Comparison of ENCODE assay signal across 29 mouse cellular contexts in the genomic region with DNA sequence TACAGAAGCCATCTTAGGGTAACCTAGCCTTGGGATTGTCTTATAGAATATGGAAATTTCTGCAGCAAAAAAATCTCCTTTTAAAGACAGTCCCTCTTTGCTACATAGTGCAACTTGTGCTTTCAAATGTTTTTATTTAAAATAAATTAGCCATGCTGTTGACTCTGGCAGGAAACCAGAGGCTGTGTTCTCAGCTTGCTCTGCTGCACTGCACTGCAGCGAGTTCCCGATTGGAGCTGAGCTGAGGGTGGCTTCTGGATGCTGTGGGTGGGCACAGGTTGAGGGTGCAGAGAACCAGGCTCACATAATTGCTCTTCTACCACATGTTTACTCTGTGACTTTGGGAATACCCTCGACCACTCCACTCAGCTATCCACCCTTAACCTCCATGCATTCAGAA.
DNase-seq lines count a peak whose midpoint lies in the region; ATAC-seq lines count a peak whose summit lies in the region.
"Had no signal": no experiment of that assay in that cellular context is flagged by ENCODE, and none has a peak within 500 bp of the region (broad histone marks: within the 10 kb centered on the region; RNA-seq: fewer than 3 reads in every experiment).

No protein-coding gene starts in this region.

- no peaks in the 10 kb centered on the region for H3K27me3 ChIP-seq in kidney, embryonic 16.5 days (ENCODE audit: insufficient read depth, low read length)
- H3K27me3 ChIP-seq: forebrain, embryonic 15.5 days; heart, embryonic 13.5 days; limb, embryonic 15.5 days; liver, embryonic 13.5 days; neural tube, embryonic 15.5 days had no signal

- ATAC-seq in kidney, embryonic 16.5 days (ENCODE audit: low FRiP score, low TSS enrichment): no peak
- ATAC-seq: CD4-positive, CD25-positive, alpha-beta regulatory T cell, adult 4 months; forebrain, embryonic 15.5 days; intestine, postnatal 0 days had no signal

- H3K9me3 ChIP-seq in kidney, embryonic 16.5 days (ENCODE audit: low read length): no peaks in the 10 kb centered on the region
- H3K9me3 ChIP-seq: forebrain, embryonic 10.5 days; forebrain, embryonic 15.5 days; heart, embryonic 13.5 days; limb, embryonic 10.5 days; limb, embryonic 15.5 days; liver, embryonic 13.5 days; neural tube, embryonic 15.5 days had no signal

- H3K4me1 ChIP-seq in kidney, embryonic 16.5 days (ENCODE audit: insufficient read depth, low read length): peaks cover 12% of the 10 kb centered on the region; the same call in 1 of the 2 replicates
- H3K4me1 ChIP-seq: forebrain, embryonic 15.5 days; limb, embryonic 10.5 days; limb, embryonic 15.5 days; liver, embryonic 13.5 days had no signal

- no peak for DNase-seq in kidney, adult 8-10 months
- DNase-seq in layer of hippocampus, adult 9-11 months: peak; percentile 53
- no peak for DNase-seq in layer of hippocampus, postnatal 25 days (ENCODE audit: extremely low spot score in 1 of 2, low spot score in 1 of 2)
- DNase-seq in brain, adult 2 months (ENCODE audit: low read depth, low spot score): peak; percentile 70
- peak; percentile 52 for DNase-seq in telencephalon, adult 2 months (ENCODE audit: low read depth, low spot score)
- DNase-seq in urinary bladder, postnatal 4 days (ENCODE audit: low spot score in 2 of 2): no peak
- DNase-seq: adrenal gland, postnatal 25 days; cerebellum, adult 18-20 months; cerebellum, postnatal 10 days; heart, postnatal 10 days; kidney, postnatal 36 days; liver, embryonic 13.5 days; lung, adult 18-20 months; lung, postnatal 14 days; midbrain, embryonic 14.5 days; right cerebral cortex, postnatal 4 days; thymus, adult 2 months; thymus, postnatal 36 days had no signal

- no peak overlapping the region for H3K4me2 ChIP-seq in kidney, embryonic 16.5 days (replicated peaks; ENCODE audit: low read depth, low read length)
- H3K4me2 ChIP-seq: forebrain, embryonic 15.5 days; heart, embryonic 13.5 days; hindbrain, embryonic 14.5 days; limb, embryonic 15.5 days; liver, embryonic 13.5 days; neural tube, embryonic 15.5 days had no signal

- H3K36me3 ChIP-seq in kidney, embryonic 16.5 days (ENCODE audit: insufficient read depth, low read length): no peaks in the 10 kb centered on the region
- H3K36me3 ChIP-seq: forebrain, embryonic 10.5 days; forebrain, embryonic 15.5 days; heart, embryonic 13.5 days; limb, embryonic 10.5 days; limb, embryonic 15.5 days; liver, embryonic 13.5 days; neural tube, embryonic 15.5 days had no signal

- no peak overlapping the region for H3K9ac ChIP-seq in kidney, embryonic 16.5 days (replicated peaks; ENCODE audit: low read length)
- H3K9ac ChIP-seq: forebrain, embryonic 15.5 days; heart, embryonic 13.5 days; hindbrain, embryonic 14.5 days; limb, embryonic 15.5 days; liver, embryonic 13.5 days; neural tube, embryonic 15.5 days had no signal

- H3K4me3 ChIP-seq in kidney, embryonic 16.5 days (ENCODE audit: low read length): no peak overlapping the region
- H3K4me3 ChIP-seq: forebrain, embryonic 10.5 days; forebrain, embryonic 15.5 days; heart, embryonic 13.5 days; limb, embryonic 10.5 days; limb, embryonic 15.5 days; liver, embryonic 13.5 days; neural tube, embryonic 15.5 days had no signal

- H3K27ac ChIP-seq in kidney, embryonic 16.5 days (ENCODE audit: low read length): 0 out of 2 replicates have a peak overlapping the region, but pooled peaks have one; percentile 11
- H3K27ac ChIP-seq: forebrain, embryonic 10.5 days; forebrain, embryonic 15.5 days; heart, embryonic 13.5 days; hindbrain, embryonic 14.5 days; limb, embryonic 10.5 days; limb, embryonic 15.5 days; liver, embryonic 13.5 days; neural tube, embryonic 15.5 days; stomach, postnatal 0 days had no signal

- 41% methylated on average over 3 of the region's 3 CpGs for WGBS in kidney, embryonic 16.5 days

Comparison
In these comparisons a context has a peak if more than half of its experiments do, and no peak if none do; other contexts are left out.
1. DNase-seq: peak in layer of hippocampus, adult 9-11 months (single experiment), brain, adult 2 months (single experiment) and telencephalon, adult 2 months (single experiment); none in kidney, adult 8-10 months (0 of 2), layer of hippocampus, postnatal 25 days (0 of 2) and urinary bladder, postnatal 4 days (0 of 2).